Mouse (Mus musculus) hindlimb bud, embryonic 11.5 days (tissue): ENCODE measurements around the gene Fam216a.
"Not testable (repeated sequence)": the region's sequence is repeated elsewhere in the genome, so short reads cannot be mapped to it uniquely, and the experiment has no call there.

Source experiments
- DNase-seq: peaks from one replicate; pipeline ENCODE4 v3.0.0-alpha.2; 2012; ENCODE audit warnings: low read depth, low spot score; ENCODE audit errors: extremely low spot score

Gene Fam216a

DNA sequence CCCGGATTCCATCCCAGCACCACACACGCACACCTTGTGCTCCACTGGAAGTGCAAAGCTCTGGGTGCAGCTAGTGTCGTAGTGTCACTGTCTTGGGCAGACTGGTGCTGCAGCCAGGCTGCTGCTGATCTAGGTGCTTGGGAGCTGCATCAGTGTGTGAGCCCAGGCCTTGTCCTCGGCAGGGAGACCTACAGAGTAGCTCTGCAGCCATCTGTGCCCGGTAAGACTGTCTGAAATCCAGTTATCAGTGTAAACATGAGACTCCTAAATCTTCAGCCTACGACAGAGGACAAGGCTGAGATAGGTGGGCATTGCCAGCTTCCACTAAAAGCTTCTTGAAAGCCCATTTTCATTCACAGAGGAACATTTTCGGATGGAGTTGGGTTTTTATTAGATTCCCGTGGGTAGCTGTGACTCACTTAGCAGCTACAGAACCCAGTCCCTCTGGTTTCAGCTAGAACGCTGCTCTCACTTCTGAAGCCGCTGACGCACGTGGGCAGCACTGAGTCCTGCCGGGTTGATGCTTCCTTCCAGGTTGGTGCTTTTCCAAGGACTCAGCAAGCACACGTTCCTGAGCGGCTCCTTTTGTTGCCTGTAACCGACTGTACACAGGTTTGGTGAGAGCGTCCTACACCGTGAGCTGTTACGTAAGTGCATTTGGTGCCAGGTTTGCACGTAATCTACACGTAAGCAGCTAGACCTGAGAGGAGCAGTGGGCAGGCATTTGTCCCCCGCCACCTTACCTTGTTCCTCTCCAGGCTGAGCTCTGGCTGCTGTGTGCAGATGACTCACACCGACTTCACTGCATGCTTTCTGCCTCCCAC, 47.3 kb downstream of the Fam216a start:
- no peak for DNase-seq

DNA sequence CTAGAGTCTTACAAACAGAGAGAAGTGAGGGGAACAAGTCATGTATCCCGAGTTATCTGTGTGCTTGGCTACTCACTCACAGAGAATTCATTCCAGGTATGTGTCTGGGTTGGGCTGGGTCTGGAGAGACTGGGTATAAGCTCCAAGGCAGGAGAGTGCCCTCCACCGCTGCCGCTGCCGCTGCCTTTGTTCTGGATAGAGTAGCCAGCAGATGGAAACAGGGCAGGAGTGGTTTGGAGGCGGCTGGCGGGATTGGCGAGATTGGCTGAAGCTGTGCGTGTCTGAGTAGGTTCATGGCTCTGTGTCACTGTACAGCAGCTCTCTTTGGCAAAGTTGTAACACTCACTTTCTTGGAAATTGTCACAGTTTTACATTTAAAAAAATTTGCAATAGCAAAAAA, 48.6 kb downstream of the Fam216a start:
- no peak for DNase-seq

DNA sequence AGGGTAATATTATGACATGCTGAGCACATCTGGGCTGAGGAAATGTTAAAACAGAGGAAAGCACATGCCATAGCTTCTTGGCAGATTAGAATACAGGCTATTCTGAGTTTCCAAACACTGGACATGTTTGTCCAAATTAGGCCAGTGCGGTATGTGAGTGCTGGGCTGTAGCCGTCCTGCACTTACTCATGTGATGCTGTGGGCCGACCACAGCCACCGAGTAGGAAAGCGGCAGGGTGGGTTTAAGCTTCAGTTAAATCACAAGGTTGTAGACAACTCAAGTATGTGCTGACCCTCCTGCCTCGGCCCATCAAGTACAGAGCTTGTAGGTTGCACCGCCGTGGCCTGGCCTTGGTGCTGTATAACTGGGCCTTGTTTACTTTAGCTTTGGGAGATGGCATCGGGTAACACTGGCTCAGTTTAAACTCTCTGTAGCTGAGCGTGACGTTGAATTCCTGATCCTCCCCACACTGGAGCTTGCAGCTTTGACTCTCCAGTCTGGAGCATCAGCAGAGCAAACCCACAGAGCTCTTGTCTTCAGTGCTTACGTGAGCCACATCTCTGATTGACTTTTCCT, 51.9 kb downstream of the Fam216a start:
- DNase-seq, result no peak

DNA sequence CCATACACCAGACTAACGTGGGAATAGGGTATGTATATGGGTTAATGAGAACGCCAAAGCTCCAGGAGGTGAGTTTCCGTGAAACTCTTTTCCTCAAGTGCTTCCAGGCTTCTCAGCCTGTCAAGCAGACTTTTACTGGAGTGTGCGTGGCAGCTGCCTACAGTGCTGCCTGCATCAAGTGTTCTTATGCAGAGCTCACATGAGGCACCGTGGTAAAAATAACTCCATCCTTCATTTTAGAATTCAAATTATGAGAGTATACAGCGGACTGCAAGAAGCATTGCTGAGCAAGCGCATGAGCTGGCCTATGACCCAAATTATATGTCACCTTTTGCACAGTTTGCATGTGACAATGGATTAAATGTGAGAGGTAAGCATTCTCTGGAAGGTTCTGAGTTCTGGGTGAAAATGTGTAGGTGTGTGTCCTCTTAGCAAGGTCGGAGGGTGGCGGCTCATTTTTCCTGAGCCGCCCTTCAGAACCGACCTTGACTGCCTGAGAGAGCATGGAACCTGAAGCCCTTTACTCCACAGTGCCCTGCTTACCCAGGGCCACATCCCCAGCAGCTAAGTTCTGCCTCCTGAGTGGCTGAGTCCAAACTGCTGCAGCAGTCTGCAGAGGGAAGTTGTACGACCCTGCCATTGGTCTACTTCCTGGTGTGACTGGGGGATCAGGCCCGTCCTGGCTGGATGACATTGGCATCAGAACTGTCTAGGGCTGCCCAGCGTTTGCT, 52.5 kb downstream of the Fam216a start:
- DNase-seq, result no peak

DNA sequence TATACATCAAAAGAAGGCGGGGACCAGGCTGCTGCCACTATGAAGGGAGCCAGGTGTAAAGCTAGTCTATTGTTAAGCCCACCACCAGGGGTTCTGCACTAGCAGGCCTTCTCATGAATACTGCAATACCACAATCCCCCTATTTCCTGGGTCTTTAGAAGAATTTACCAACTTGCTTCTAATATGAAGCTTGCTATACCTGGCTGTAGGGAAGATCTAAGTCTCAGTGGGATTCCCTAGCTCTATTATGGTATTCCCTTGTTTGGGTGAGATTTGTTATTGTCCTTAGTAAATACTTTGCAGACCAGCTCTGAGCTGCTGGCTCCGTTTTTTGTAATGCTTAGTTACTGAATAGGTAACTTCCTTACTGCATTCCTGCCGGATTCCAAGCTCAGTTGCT, 53.2 kb downstream of the Fam216a start:
- DNase-seq, result not testable (repeated sequence)

DNA sequence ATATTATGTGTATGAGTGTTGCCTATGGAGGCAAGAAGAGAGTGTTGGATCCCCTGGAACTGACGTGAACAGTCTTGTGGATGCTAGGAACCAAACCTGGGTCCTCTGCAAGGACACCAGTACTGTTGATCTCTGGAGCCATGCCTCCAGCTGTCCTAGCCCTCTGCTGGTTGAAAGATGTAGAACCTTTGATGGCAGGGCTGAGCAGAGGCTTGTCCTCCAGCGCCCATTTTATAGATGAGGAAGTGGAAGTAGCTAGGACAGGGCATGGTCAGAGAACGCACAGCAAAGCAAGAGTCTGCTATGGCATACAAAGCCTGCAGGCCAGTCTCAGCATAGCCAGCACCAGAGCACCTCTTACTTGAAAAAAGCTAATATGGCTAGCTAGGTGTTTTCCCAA, 54.1 kb downstream of the Fam216a start:
- no peak for DNase-seq

DNA sequence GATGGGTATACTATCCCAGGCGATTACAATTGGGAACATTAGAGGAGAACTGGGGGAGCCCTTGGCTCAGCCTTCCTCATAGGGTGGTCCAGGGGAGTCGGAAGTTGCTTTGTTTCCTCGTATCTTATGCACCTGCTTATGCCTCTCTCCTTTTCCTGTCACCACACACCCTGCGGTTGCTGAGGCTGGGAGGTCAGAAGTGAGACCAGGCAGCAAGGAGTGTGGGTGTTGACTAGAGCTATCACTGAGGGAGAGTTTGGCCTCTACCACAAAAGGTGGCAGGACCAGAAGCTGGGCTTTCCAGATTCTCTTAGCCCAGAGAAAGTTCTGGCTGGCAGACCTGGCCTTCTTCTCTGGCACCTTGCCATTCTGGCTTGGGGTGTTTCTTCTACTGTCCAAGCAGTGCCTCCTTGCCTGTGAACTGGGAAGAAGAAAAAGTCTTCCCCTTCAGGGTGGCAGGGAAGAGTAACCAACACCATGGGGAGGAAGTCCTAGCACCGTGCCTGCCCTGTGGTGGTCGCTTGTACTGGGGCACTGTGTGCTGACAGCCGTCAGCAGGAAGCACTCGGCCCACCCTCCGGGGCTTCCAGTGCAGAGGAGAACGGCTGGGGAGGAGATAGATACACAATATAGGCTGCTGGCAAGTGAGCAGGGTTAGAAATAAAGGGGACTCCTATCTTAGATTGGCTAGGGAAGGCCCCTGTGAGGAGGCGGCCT, 54.7 kb downstream of the Fam216a start:
- no peak for DNase-seq

DNA sequence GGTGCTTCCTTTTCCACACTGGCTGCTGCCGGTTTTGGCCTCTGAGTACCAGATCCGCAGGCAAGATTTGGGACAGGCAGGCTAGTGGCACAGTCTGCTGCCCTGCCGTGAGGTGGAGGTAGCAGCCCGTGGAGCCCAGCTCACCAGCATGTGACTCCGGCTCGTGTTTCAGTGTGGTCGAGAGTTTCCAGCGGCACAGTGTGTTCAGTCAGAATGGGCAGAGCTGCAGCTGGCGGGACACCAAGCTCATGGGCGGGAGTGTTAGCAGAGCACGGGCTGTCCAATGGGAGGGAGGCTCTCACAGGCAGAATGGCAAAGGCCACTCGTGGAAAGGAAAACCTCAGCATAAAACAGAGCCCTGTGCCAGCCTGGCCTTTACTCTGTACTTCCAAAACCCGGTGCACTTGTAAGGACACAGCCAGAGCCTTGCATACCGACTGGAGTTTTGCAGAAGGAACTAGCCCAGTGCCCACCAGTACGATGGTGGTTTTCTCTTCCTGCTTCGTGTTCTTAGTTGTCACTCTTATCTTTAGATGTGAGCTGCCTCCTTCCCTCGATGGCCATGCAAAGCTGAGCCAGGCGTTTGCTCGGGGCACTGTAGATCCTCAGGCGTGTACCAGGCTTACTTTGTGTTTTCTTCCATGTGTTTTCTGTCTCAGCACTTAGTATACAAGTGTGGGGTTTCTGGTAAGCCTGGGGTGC, 57.0 kb downstream of the Fam216a start:
- no peak for DNase-seq
